Mouse (Mus musculus) C2C12 (cell line): ENCODE results near the gene Car9. TPM values are rescaled to one million over a fixed set of nuclear protein-coding genes. Genes with fewer than 3 reads are reported as not detected.
A peak's percentile ranks its signal among the peaks of the same experiment; 100 is the strongest.

Experiments used
- H3K27me3 ChIP-seq: one replicate; pipeline ENCODE4 v1.6.1; 2011; ENCODE audit not compliant: control insufficient read depth, insufficient read depth, insufficient read length
- H3K36me3 ChIP-seq: one replicate; pipeline ENCODE4 v1.6.1; 2011; ENCODE audit not compliant: control insufficient read depth, insufficient read depth
- H3K4me3 ChIP-seq: one replicate; pipeline ENCODE4 v1.5.1; 2011; ENCODE audit warnings: mild to moderate bottlenecking, control low read depth; ENCODE audit not compliant: poor library complexity, insufficient read depth, severe bottlenecking
- H3K79me2 ChIP-seq: one replicate; pipeline ENCODE4 v1.6.1; 2011; ENCODE audit not compliant: control insufficient read depth, insufficient read depth
- H3K79me3 ChIP-seq: one replicate; pipeline ENCODE4 v1.6.1; 2011; ENCODE audit warnings: low read depth, control low read depth
- H3ac ChIP-seq: one replicate; pipeline ENCODE3; 2011; ENCODE audit warnings: low read depth; ENCODE audit not compliant: control insufficient read depth, insufficient read length
- CEBPB ChIP-seq: IDR thresholded peaks from one replicate; pipeline ENCODE4 v1.6.1; 2011; ENCODE audit warnings: low read depth, mild to moderate bottlenecking, control low read depth, moderate library complexity
- CTCF ChIP-seq: IDR thresholded peaks from one replicate; pipeline ENCODE4 v1.5.1; 2011; ENCODE audit not compliant: control insufficient read depth, insufficient read depth, insufficient read length
- FOSL1 ChIP-seq: IDR thresholded peaks from one replicate; pipeline ENCODE4 v1.8.0; 2011; ENCODE audit warnings: mild to moderate bottlenecking, low read length; ENCODE audit not compliant: poor library complexity, insufficient read depth, severe bottlenecking
- MAX ChIP-seq: IDR thresholded peaks from one replicate; pipeline ENCODE4 v1.6.1; 2011; ENCODE audit warnings: mild to moderate bottlenecking, control low read depth
- MYOD1 ChIP-seq: IDR thresholded peaks from one replicate; pipeline ENCODE4 v1.6.1; 2011; ENCODE audit warnings: low read depth; ENCODE audit not compliant: control insufficient read depth, insufficient read length
- MYOG ChIP-seq: IDR thresholded peaks from one replicate; pipeline ENCODE4 v1.6.1; 2011; ENCODE audit not compliant: control insufficient read depth, insufficient read length; ENCODE audit errors: extremely low read depth
- USF1 ChIP-seq: IDR thresholded peaks from one replicate; pipeline ENCODE4 v1.6.1; 2011; ENCODE audit warnings: low read depth, mild to moderate bottlenecking, control low read depth, moderate library complexity
- polyA plus RNA-seq: library from polyadenylated mRNA; unstranded; fragments of >200 nt; fragmentation: generic; extraction: Trizol; gene quantifications from one replicate; pipeline ENCODE4 v1.2.1, GENCODE M21; 2012; ENCODE audit warnings: missing spikeins

Car9 gene
- polyA plus RNA-seq, 1 experiment, result 0.67 TPM

- no peaks in the 10 kb centered on the region for H3K27me3 ChIP-seq
- peaks cover 25% of the 10 kb centered on the region for H3K79me2 ChIP-seq
- TF ChIP-seq MYOD1 (no peak), FOSL1 (no peak), CEBPB (no peak), CTCF (no peak), MAX (no peak), USF1 (no peak), MYOG (no peak)
- H3K4me3 ChIP-seq, result no peak overlapping the region
- peaks cover 4% of the 10 kb centered on the region for H3K79me3 ChIP-seq
- H3ac ChIP-seq, result no peak overlapping the region
- peaks cover 63% of the 10 kb centered on the region for H3K36me3 ChIP-seq
Measured at GRCm38 (mm10) chr4:43515764-43516708, 9.3 kb downstream of the Car9 start.

GRCm38 (mm10) chr4:43519551-43519950 lies 12.8 kb downstream of the Car9 start:
- Histone ChIP-seq H3K79me2 (peaks cover 47% of the 10 kb centered on the region), H3K36me3 (peaks cover 57% of the 10 kb centered on the region), H3K27me3 (no peaks in the 10 kb centered on the region), H3ac (peak overlapping the region; percentile 1), H3K4me3 (no peak overlapping the region), H3K79me3 (peaks cover 11% of the 10 kb centered on the region)
- TF ChIP-seq USF1 (no peak), MYOD1 (no peak), CEBPB (no peak)

GRCm38 (mm10) chr4:43519956-43520355 lies 13.2 kb downstream of the Car9 start:
- TF ChIP-seq MAX (no peak), MYOG (no peak), FOSL1 (no peak), MYOD1 (no peak), CEBPB (no peak), USF1 (no peak), CTCF (no peak)
- H3K36me3 ChIP-seq, result peaks cover 53% of the 10 kb centered on the region
- peaks cover 11% of the 10 kb centered on the region for H3K79me3 ChIP-seq
- no peak overlapping the region for H3ac ChIP-seq
- no peaks in the 10 kb centered on the region for H3K27me3 ChIP-seq
- peaks cover 47% of the 10 kb centered on the region for H3K79me2 ChIP-seq
- no peak overlapping the region for H3K4me3 ChIP-seq

- Histone ChIP-seq H3K79me2 (peaks cover 4% of the 10 kb centered on the region), H3ac (no peak overlapping the region), H3K4me3 (no peak overlapping the region), H3K79me3 (no peaks in the 10 kb centered on the region), H3K36me3 (peaks cover 33% of the 10 kb centered on the region), H3K27me3 (no peaks in the 10 kb centered on the region)
- TF ChIP-seq CTCF (peak; percentile 18), MYOG (no peak)
Measured at GRCm38 (mm10) chr4:43527880-43528279, 21.1 kb downstream of the Car9 start.

GRCm38 (mm10) chr4:43528487-43528886 lies 21.7 kb downstream of the Car9 start:
- no peaks in the 10 kb centered on the region for H3K79me3 ChIP-seq
- no peaks in the 10 kb centered on the region for H3K79me2 ChIP-seq
- H3ac ChIP-seq, result no peak overlapping the region
- no peak overlapping the region for H3K4me3 ChIP-seq
- peaks cover 39% of the 10 kb centered on the region for H3K36me3 ChIP-seq
- TF ChIP-seq USF1 (no peak), MYOG (no peak), MAX (no peak), CTCF (no peak), MYOD1 (no peak), CEBPB (no peak)
- H3K27me3 ChIP-seq, result no peaks in the 10 kb centered on the region

- no peak overlapping the region for H3ac ChIP-seq
- no peaks in the 10 kb centered on the region for H3K79me2 ChIP-seq
- H3K4me3 ChIP-seq, result no peak overlapping the region
- peaks cover 53% of the 10 kb centered on the region for H3K36me3 ChIP-seq
- TF ChIP-seq MYOG (no peak), FOSL1 (no peak), USF1 (no peak), MAX (no peak), CTCF (no peak), CEBPB (no peak), MYOD1 (no peak)
- no peaks in the 10 kb centered on the region for H3K27me3 ChIP-seq
- H3K79me3 ChIP-seq, result no peaks in the 10 kb centered on the region
Measured at GRCm38 (mm10) chr4:43530081-43530501, 23.3 kb downstream of the Car9 start.
